Mouse (Mus musculus): ENCODE data around the gene Arid2.

Gene Arid2

DNA sequence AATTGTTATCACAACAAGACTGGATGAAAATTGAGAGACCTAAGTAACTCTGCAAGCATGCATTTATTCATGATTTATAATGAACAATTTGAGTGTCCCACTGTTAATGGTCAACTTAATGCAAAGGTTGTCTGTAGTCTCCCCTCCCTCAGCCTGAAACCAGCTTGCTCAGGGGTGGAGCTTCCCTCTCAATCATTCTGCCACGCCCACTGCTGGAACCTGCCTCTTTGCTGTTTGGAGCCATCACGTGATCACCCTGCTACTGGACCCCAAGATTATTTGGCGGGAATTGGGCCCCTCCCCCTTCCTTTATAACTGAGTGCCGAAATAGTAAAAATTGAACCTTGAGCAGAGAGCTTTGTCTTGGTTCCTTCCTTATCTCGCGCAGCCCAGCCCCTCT lies 154.2 kb downstream of the Arid2 start:
- peak; percentile 79 for DNase-seq

DNA sequence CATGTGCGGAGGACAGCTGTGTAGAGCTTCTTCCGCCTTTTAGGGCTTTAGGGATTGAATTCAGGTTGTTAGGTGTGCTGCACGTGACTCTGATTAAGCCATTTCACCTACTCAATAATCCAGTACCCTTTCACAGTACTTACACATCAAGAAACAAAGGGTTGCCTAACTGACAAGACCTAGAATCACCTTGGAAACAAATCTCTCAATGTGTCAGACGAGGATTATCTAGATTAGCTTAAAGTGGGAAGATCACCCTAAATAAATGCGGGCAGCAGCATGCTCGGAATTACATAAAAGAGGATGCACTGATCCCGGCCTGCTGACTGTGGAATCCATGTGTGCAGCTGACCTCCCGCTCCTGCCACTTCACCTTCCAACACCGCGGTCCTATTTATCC lies 159.5 kb downstream of the Arid2 start:
- peak; percentile 56 for DNase-seq

DNA sequence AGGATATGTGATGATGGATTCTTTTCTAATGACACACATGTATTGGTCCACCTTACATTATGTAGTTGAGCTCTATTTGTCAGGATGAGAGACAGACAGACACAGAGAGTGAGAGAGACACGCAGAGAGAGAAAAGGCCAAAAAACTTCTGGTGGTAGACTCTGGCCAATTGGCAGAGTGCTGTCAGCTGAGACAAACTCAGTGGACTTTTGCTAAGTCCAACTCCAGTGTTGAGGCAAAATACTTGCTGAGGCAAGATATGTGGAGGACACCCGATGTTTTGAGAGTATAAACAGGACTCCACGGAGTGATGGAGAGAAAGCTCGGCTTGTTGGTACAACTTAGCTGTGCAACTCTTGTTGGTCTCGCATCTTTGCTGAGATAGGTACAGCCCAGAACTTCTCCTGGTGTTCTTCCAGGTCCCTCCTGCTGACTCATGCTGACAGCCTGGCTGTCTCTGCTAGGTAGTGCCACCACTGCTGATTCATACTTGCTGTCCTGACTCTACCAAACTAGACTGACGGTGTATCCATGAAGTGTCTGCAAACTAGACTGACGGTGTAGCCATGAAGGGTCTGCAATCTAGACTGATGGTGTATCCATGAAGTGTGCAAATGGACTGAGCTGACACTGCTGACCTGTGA lies 161.5 kb downstream of the Arid2 start:
- peak; percentile 88 for DNase-seq

DNA sequence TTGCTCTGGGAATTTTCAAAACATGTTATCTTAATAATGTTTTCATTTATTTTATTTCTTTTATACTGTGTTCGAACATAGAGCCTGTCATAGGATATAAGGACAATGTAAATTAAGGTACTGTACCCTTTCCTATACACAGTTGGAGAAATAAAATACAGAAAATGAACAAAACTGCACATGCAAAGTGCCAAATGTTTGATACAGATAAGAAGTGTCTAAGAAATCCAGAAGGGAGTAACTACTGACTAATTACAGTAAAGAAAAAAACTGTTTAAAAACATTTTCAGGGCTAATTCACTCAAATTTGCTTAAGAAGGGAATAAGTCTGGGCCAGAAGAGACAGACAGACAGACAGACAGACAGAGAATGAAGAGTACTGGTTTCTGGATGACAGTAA lies 166.0 kb downstream of the Arid2 start:
- no peak for DNase-seq

Measured in heart, adult 11 months (tissue).